Mouse (Mus musculus) small intestine, adult 2 months (tissue): ENCODE measurements around the gene Klhdc1.

Experiments used
- CTCF ChIP-seq: fragments of 200-500 bp; IDR thresholded peaks from 2 replicates; pipeline ENCODE4 v1.5.1; 2012; ENCODE audit warnings: low read depth, mild to moderate bottlenecking, control low read depth, inconsistent platforms, low read length, moderate library complexity, mixed read lengths; ENCODE audit not compliant: insufficient replicate concordance, insufficient read length; ENCODE audit errors: extremely low read depth
- POLR2A ChIP-seq: fragments of 200-500 bp; IDR thresholded peaks from 2 replicates; pipeline ENCODE4 v1.6.1; 2012; ENCODE audit warnings: low read depth, mild to moderate bottlenecking, control low read depth, inconsistent platforms, low read length, moderate library complexity

GRCm38 (mm10) chr12:69208520-69208919 is 32.5 kb upstream of the Klhdc1 start:
- TF ChIP-seq CTCF (no peak), POLR2A (no peak)
